Mouse (Mus musculus) cerebral cortex, adult 2 months (tissue): Measurements from ENCODE around the gene Myom3.

ENCODE experiments used
- WGBS: fragments of 180-500 bp; shearing (Covaris S2); methylation state at CpG from one replicate; pipeline ENCODE4 v1.1.7; 2018; 5-methylcytosine and 5-hydroxymethylcytosine counted together

Gene Myom3

DNA sequence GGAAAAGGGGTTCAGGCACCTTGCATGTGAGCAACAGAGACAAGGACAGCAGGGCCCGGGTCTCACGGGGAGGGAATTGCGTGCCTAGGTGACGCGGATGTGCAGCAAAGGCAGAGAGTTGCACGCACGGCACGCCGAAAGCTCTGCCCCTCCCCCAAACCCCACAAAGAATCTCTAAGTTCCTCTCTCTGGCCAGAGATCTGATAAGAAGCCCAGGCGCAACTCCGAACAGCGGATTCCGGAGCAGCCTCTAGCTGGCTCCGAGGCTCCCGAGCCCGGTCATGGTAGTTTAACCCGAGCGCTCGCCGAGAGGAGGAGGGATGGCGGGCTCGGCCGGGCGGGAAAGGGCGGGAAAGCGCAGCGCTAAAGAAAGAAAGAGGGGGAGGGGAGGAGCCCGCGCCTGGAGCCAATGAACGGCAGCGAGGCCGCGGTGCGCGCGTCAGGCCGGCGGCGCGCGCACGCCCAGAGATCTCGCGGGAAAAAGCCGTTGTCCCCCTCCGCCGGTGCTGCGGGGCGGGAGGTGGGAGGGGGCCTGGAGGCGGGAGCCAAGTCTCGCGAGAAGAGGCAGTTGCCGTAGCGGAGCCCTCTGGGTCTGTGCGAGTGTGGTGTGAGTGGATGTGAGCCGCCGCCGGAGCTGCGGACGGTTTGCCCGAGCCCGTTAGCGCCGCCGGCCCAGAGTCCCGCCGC is 96.2 kb downstream of the Myom3 start, which contains the start of gene Srsf10:
TSS of gene Srsf10 (plus strand) at position 212 of the 687 bp plus-strand sequence.
- WGBS: under 1% methylated on average over 67 of the region's 67 CpGs

DNA sequence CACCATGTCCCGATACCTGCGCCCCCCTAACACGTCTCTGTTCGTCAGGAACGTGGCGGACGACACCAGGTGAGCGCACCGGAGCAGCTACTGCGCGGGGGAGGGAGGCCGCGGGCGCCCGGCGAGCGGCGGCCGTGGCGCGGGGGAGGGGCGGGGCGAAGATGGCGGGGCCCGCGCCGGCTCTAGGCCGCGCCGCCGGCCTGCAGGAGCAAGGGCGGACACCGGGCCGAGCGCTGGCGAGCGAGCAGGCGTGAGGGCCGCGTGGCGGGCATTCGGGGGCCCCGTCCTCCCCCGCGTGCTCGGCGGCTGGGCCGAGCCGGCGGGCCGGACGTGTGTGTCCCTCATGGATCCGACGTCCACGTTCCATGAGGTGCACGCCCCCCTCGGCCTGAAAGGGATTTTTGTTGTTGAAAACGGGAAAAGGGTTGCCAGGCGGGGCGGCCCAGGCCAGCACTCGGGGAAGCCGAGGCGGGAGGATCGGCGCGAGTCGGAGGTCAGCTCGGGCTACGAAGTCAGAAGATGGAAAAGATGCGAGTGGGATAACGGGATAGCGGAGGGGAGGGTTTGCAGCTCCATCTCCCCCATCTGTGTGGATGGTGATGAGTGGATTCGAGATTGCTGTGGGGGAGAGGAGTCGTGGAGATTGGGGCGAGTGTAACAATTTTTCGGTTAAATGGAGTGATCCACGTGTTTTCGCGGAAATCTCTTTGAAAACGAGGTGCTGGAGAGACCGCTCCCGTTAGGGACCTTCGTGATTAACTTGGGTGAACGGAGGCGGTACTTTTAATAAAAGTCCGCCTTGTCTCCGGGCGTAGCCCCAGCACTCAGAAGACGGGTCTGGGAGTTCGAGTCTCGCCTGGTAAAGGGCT is 96.9 kb downstream of the Myom3 start:
- under 1% methylated on average over 90 of the region's 91 CpGs for WGBS

DNA sequence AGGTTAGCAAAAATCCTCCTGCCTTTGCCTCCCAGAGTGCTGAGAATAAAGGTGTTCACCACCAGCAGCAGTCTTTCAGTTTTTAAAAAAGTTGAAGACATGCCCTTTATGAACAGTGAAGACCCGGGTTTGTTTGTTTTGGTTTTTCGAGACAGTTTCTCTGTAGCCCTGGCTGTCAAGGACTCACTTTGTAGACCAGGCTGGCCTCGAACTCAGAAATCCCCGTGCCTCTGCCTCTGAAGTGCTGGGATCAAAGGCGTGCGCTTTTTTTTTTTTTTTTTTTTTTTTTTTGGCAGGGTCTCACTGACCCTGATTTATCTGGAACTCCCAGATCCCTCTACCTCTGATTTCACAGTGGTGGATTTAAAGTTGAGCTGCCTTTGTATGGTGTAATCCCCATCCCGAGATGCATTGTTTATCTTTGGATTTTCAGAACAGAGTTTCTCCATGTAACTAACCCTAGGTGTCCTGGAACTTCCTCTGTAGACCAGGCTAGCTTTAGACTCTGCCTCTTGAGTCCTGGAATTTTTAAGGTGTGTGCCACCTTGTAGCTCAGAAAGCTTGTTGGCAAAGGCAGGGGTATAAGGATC is 98.2 kb downstream of the Myom3 start:
- whole genome bisulfite sequencing: 12% methylated on average over 7 of the region's 7 CpGs
